Mouse (Mus musculus): ENCODE measurements around the gene Gm49345. TPM values are rescaled to one million over a fixed set of nuclear protein-coding genes. Genes with fewer than 3 reads are reported as not detected.
A peak's percentile ranks its signal among the peaks of the same experiment; 100 is the strongest.

The Gm49345 gene
- total and polyA plus RNA-seq, 3 experiments = 1.2 TPM; not detected in 2

DNA sequence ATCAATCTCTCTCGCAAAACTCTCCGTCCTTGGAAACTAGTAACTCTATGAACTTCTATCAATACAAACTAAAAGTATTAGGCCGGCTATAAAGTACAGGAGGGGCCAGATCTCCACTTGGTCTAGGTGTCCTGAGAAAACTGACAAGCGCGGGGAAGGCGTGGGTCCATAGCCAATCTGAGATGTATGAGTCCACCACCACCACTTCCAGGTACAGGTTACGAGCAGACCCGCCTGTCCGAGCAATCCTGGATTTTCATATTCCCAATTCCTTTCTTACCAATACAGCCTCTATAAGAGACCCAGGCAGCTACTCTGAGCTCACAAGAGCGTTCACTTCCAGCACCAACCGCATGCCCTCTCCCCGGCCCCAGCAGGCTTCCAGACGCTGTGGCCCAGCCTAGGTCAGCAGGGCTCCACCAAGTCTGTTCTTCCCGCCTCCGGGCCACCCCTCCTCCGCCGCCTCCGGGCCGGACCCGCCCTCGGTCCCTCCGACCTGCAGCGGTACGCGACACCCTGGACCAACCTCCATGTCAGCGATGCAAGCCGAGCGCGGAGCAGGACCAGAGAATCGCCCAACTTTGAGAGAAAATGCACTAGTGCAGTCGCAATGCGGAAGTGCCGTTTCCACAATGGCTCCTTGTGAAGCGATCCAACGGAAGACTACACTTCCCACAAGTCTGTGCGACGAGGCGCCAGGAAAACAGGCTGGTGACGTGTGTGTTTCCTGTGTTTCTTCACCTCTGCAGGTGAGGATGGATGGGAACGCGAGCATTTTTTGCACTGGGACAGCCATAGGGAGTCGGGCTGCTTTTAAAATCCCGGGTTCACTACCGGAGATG lies 84.8 kb downstream of the Gm49345 start:
- DNase-seq (ENCODE audit: extremely low read depth) = peak; percentile 93
- Histone ChIP-seq H3K4me1 (ENCODE audit: control insufficient read depth in 1 of 2, insufficient read depth in 2 of 2) (peaks cover 2 to 38% of the 10 kb centered on the region in 2 experiments; a peak in 3 of 4 replicates), H3K4me3 (replicated peaks in 1 of 3; ENCODE audit: low read depth in 2 of 3, low read length in 2 of 3, poor library complexity in 1 of 3) (peak overlapping the region; percentile 71 to 86 (median 85)), H3K4me2 (ENCODE audit: insufficient read depth, low read depth, poor library complexity, severe bottlenecking) (peak overlapping the region; percentile 85), H3K9me3 (replicated peaks; ENCODE audit: low read length) (no peaks in the 10 kb centered on the region), H3K79me2 (replicated peaks; ENCODE audit: control insufficient read depth, extremely low read depth, insufficient read depth, poor library complexity, severe bottlenecking) (peaks cover 41% of the 10 kb centered on the region), H3K27me3 (replicated peaks) (no peaks in the 10 kb centered on the region), H3K9ac (ENCODE audit: insufficient read depth, low read depth) (peak overlapping the region; percentile 66), H3K27ac (ENCODE audit: insufficient read depth, low read depth) (peak overlapping the region; percentile 68), H3K36me3 (replicated peaks in 1 of 2; ENCODE audit: control insufficient read depth in 1 of 2, insufficient read depth in 1 of 2, low read length in 1 of 2) (no peaks in the 10 kb centered on the region)
- dilution Hi-C loops (cut with MboI; ENCODE audit: extremely low pct_ligation_motif_present, extremely low pct_unique_long_range_greater_than_20kb, low sequenced_read_pairs) = no loop called here
- in situ Hi-C loops (cut with MboI; ENCODE audit: low pct_ligation_motif_present, low pct_unique_long_range_greater_than_20kb, low sequenced_read_pairs) = no loop called here
- TF ChIP-seq USF2 (conservative IDR thresholded peaks at IDR 0.05; ENCODE audit: low read depth, low read length) = no peak
- TF ChIP-seq KAT2A (IDR thresholded peaks at IDR 0.05; ENCODE audit: insufficient replicate concordance, low read length) = peak; percentile 96
- TF ChIP-seq JUN (IDR thresholded peaks at IDR 0.05; ENCODE audit: insufficient read depth, low read depth, low read length) = no peak
- no peak for TF ChIP-seq ETS1 (conservative IDR thresholded peaks at IDR 0.05; ENCODE audit: low read depth, low read length)
- no peak for TF ChIP-seq CHD1 (IDR thresholded peaks at IDR 0.05; ENCODE audit: low read depth, low read length)
- TF ChIP-seq BHLHE40 (IDR thresholded peaks at IDR 0.05; ENCODE audit: low read depth, low read length) = peak; percentile 28; the same call in 1 of the 2 replicates
- TF ChIP-seq MAZ (IDR thresholded peaks at IDR 0.05; ENCODE audit: low read depth, low read length) = no peak
- no peak for TF ChIP-seq PAX5 (IDR thresholded peaks at IDR 0.05; ENCODE audit: low read length)
- peak; percentile 60; the same call in 1 of the 2 replicates for TF ChIP-seq GABPA (IDR thresholded peaks at IDR 0.05; ENCODE audit: insufficient replicate concordance, low read depth, low read length)
- TF ChIP-seq NRF1 (IDR thresholded peaks at IDR 0.05; ENCODE audit: low read depth, low read length) = peak; percentile 42; the same call in 1 of the 2 replicates
- TF ChIP-seq POLR2A (IDR thresholded peaks at IDR 0.05; ENCODE audit: low read depth, low read length) = peak; percentile 79
- peak; percentile 32; the same call in 1 of the 2 replicates for TF ChIP-seq MYC (IDR thresholded peaks at IDR 0.05; ENCODE audit: low read depth, low read length)
- no peak for TF ChIP-seq ZC3H11A (IDR thresholded peaks at IDR 0.05; ENCODE audit: low read depth, low read length)
- TF ChIP-seq ZMIZ1 (IDR thresholded peaks at IDR 0.05; ENCODE audit: low read depth, low read length) = no peak; the same call in 1 of the 2 replicates
- TF ChIP-seq RCOR1 (conservative IDR thresholded peaks at IDR 0.05; ENCODE audit: low read depth, low read length) = no peak
- TF ChIP-seq CHD2 (IDR thresholded peaks at IDR 0.05; ENCODE audit: low read length) = no peak; the same call in 1 of the 2 replicates
- TF ChIP-seq POLR2AphosphoS2 (IDR thresholded peaks at IDR 0.05; ENCODE audit: low read depth, low read length) = peak; percentile 60; the same call in 1 of the 2 replicates
- peak; percentile 74 for TF ChIP-seq NELFE (IDR thresholded peaks at IDR 0.05; ENCODE audit: low read depth, low read length)
- TF ChIP-seq TCF12 (IDR thresholded peaks at IDR 0.05; ENCODE audit: low read depth, low read length) = peak; percentile 80; the same call in 1 of the 2 replicates
- TF ChIP-seq ZKSCAN1 (IDR thresholded peaks at IDR 0.05; ENCODE audit: borderline replicate concordance, low read depth, low read length) = no peak
- peak; percentile 69 for TF ChIP-seq TBP (conservative IDR thresholded peaks at IDR 0.05; ENCODE audit: low read depth, low read length)
- TF ChIP-seq SIN3A (IDR thresholded peaks at IDR 0.05; ENCODE audit: low read length) = peak; percentile 87
- TF ChIP-seq SMC3 (IDR thresholded peaks at IDR 0.05; ENCODE audit: low read depth, low read length) = no peak
- 0 out of 2 replicates have a peak, but pooled peaks have one; percentile 58 for TF ChIP-seq UBTF (IDR thresholded peaks at IDR 0.05; ENCODE audit: low read depth, low read length)
- 0 out of 2 replicates have a peak, but pooled peaks have one; percentile 40 for TF ChIP-seq MEF2A (IDR thresholded peaks at IDR 0.05; ENCODE audit: borderline replicate concordance, low read depth, low read length)
- peak; percentile 54; the same call in 1 of the 2 replicates for TF ChIP-seq MXI1 (IDR thresholded peaks at IDR 0.05; ENCODE audit: low read depth, low read length)
- no peak for TF ChIP-seq CTCF (conservative IDR thresholded peaks at IDR 0.05 in 1 of 2, IDR thresholded peaks at IDR 0.05 in 1 of 2; ENCODE audit: low read depth in 2 of 2, low read length in 2 of 2)
- TF ChIP-seq RAD21 (IDR thresholded peaks at IDR 0.05; ENCODE audit: low read depth, low read length) = no peak
- peak; percentile 84; the same call in 1 of the 2 replicates for TF ChIP-seq E2F4 (IDR thresholded peaks at IDR 0.05; ENCODE audit: insufficient replicate concordance, low read depth, low read length)
- TF ChIP-seq USF1 (IDR thresholded peaks at IDR 0.05; ENCODE audit: low read depth, low read length) = no peak
- TF ChIP-seq JUND (conservative IDR thresholded peaks at IDR 0.05; ENCODE audit: low read depth, low read length) = no peak
- TF ChIP-seq ELF1 (IDR thresholded peaks at IDR 0.05; ENCODE audit: low read depth, low read length) = peak; percentile 99
- 0 out of 2 replicates have a peak, but pooled peaks have one; percentile 16 for TF ChIP-seq IRF4 (IDR thresholded peaks at IDR 0.05; ENCODE audit: low read depth, low read length)
- TF ChIP-seq EP300 (IDR thresholded peaks at IDR 0.05; ENCODE audit: low read length) = no peak
- TF ChIP-seq MAFK (IDR thresholded peaks at IDR 0.05; ENCODE audit: insufficient replicate concordance, low read length) = no peak; the same call in 1 of the 2 replicates
- TF ChIP-seq HCFC1 (IDR thresholded peaks at IDR 0.05; ENCODE audit: low read depth, low read length) = peak; percentile 97
- no peak for TF ChIP-seq ZNF384 (IDR thresholded peaks at IDR 0.05; ENCODE audit: low read depth, low read length)
- TF ChIP-seq MAX (IDR thresholded peaks at IDR 0.05; ENCODE audit: low read length) = no peak
